In genomic region chr5:125395008-125395407, GRCm38 (mm10) we compare ENCODE assay signal across 8 mouse cellular contexts. TPM values are rescaled to one million over a fixed set of nuclear protein-coding genes. Genes with fewer than 3 reads are reported as not detected.
DNase-seq lines count a peak whose midpoint lies in the region; ATAC-seq and TF ChIP-seq lines count a peak whose summit lies in the region.

No protein-coding gene starts in this region.

- no peaks in the 10 kb centered on the region for H3K36me3 ChIP-seq in megakaryocyte, embryonic 14.5 days (replicated peaks; ENCODE audit: low read length)
- H3K36me3 ChIP-seq in forebrain, embryonic 13.5 days (ENCODE audit: poor library complexity, severe bottlenecking), result no peaks in the 10 kb centered on the region
- no peaks in the 10 kb centered on the region for H3K36me3 ChIP-seq in limb, embryonic 14.5 days (ENCODE audit: control insufficient read depth, insufficient read depth, low read length)
- no peaks in the 10 kb centered on the region for H3K36me3 ChIP-seq in stomach, embryonic 15.5 days

- 44% methylated on average over 3 of the region's 3 CpGs for WGBS in forebrain, embryonic 13.5 days
- WGBS in limb, embryonic 14.5 days, result 48% methylated on average over 3 of the region's 3 CpGs
- 35% methylated on average over 3 of the region's 3 CpGs for WGBS in stomach, embryonic 15.5 days

- DNase-seq in limb, embryonic 14.5 days (ENCODE audit: low spot score), result no peak
- DNase-seq in urinary bladder, postnatal 36 days (ENCODE audit: low spot score in 2 of 2), result no peak
- no peak for DNase-seq in frontal cortex, postnatal 36 days (ENCODE audit: low spot score in 2 of 2)
- no peak for DNase-seq in lung, postnatal 14 days

- H3K9me3 ChIP-seq in megakaryocyte, embryonic 14.5 days, result 0 out of 2 replicates have a peak, but pooled peaks cover 4% of the 10 kb centered on the region
- no peaks in the 10 kb centered on the region for H3K9me3 ChIP-seq in forebrain, embryonic 13.5 days (replicated peaks)
- H3K9me3 ChIP-seq in limb, embryonic 14.5 days (ENCODE audit: control insufficient read depth, low read length), result no peaks in the 10 kb centered on the region
- no peaks in the 10 kb centered on the region for H3K9me3 ChIP-seq in stomach, embryonic 15.5 days

- no peak for ATAC-seq in megakaryocyte, adult 5-6 weeks (ENCODE audit: poor library complexity, severe bottlenecking)
- ATAC-seq in forebrain, embryonic 13.5 days, result no peak
- ATAC-seq in limb, embryonic 14.5 days (ENCODE audit: low FRiP score, low read depth), result no peak
- ATAC-seq in stomach, embryonic 15.5 days (ENCODE audit: insufficient read depth, low FRiP score, low read depth), result no peak

- no peak for TF ChIP-seq POLR2A in limb, embryonic 14.5 days (IDR thresholded peaks at IDR 0.05; ENCODE audit: borderline replicate concordance, extremely low read depth, insufficient read depth, insufficient read length)

- H3K4me2 ChIP-seq in forebrain, embryonic 13.5 days, result peak overlapping the region; percentile 67
- peak overlapping the region; percentile 59; the same call in 1 of the 2 replicates for H3K4me2 ChIP-seq in limb, embryonic 14.5 days (replicated peaks; ENCODE audit: low read depth, low read length, severe bottlenecking)
- peak overlapping the region; percentile 59; the same call in 1 of the 2 replicates for H3K4me2 ChIP-seq in stomach, embryonic 15.5 days

- H3K4me1 ChIP-seq in megakaryocyte, embryonic 14.5 days, result peaks cover 44% of the 10 kb centered on the region
- peaks cover 33% of the 10 kb centered on the region for H3K4me1 ChIP-seq in forebrain, embryonic 13.5 days
- peaks cover 21% of the 10 kb centered on the region for H3K4me1 ChIP-seq in limb, embryonic 14.5 days (ENCODE audit: control insufficient read depth, insufficient read depth, low read length)
- peaks cover 19% of the 10 kb centered on the region for H3K4me1 ChIP-seq in stomach, embryonic 15.5 days

- peaks cover 9% of the 10 kb centered on the region for H3K27me3 ChIP-seq in megakaryocyte, embryonic 14.5 days (replicated peaks)
- H3K27me3 ChIP-seq in forebrain, embryonic 13.5 days, result no peaks in the 10 kb centered on the region
- H3K27me3 ChIP-seq in limb, embryonic 14.5 days (ENCODE audit: control insufficient read depth, insufficient read depth, low read length), result no peaks in the 10 kb centered on the region
- H3K27me3 ChIP-seq in stomach, embryonic 15.5 days (replicated peaks), result no peaks in the 10 kb centered on the region

- peak overlapping the region; percentile 100 for H3K27ac ChIP-seq in forebrain, embryonic 13.5 days
- peak overlapping the region; percentile 98 for H3K27ac ChIP-seq in limb, embryonic 14.5 days (replicated peaks; ENCODE audit: low read depth, low read length)
- H3K27ac ChIP-seq in stomach, embryonic 15.5 days, result peak overlapping the region; percentile 99

- no peak overlapping the region; the same call in 1 of the 2 replicates for H3K9ac ChIP-seq in forebrain, embryonic 13.5 days
- H3K9ac ChIP-seq in limb, embryonic 14.5 days (ENCODE audit: low read depth, low read length, severe bottlenecking), result no peak overlapping the region
- no peak overlapping the region for H3K9ac ChIP-seq in stomach, embryonic 15.5 days

- H3K4me3 ChIP-seq in megakaryocyte, embryonic 14.5 days (replicated peaks), result peak overlapping the region; percentile 92
- H3K4me3 ChIP-seq in forebrain, embryonic 13.5 days, result peak overlapping the region; percentile 34
- no peak overlapping the region for H3K4me3 ChIP-seq in limb, embryonic 14.5 days (replicated peaks; ENCODE audit: low read length)
- 0 out of 2 replicates have a peak overlapping the region, but pooled peaks have one; percentile 20 for H3K4me3 ChIP-seq in stomach, embryonic 15.5 days (replicated peaks)

RNA-seq across cellular contexts. Expression of gene Ubc, which starts 5.0 kb away (rescaled TPM):
- 71.3 and 127 TPM in 2 replicates for polyA plus RNA-seq in megakaryocyte, embryonic 14.5 days (2012; ENCODE audit: insufficient read depth, low replicate concordance)
- total RNA-seq in megakaryocyte, adult 5-6 weeks (2015), result 260 and 265 TPM in 2 replicates
- 355 and 414 TPM in 2 replicates for total RNA-seq in megakaryocyte, adult 5-6 weeks (2017)
- polyA plus RNA-seq in forebrain, embryonic 13.5 days (2015; fragmentation: Nextera tagmentation; extraction: Ambion mirVana), result 1,082 and 1,216 TPM in 2 replicates
- 643 and 660 TPM in 2 replicates for polyA plus RNA-seq in limb, embryonic 14.5 days (2012; rRNA removed)
- 949 and 1,033 TPM in 2 replicates for polyA plus RNA-seq in limb, embryonic 14.5 days (2014; fragmentation: Nextera tagmentation; extraction: Ambion mirVana)
- 893 and 1,069 TPM in 2 replicates for polyA plus RNA-seq in stomach, embryonic 15.5 days (2015; fragmentation: Nextera tagmentation; extraction: Ambion mirVana)

RNA-seq across cellular contexts. Expression of gene Gm10382, which starts 5.9 kb away (rescaled TPM):
- 0.53 and 1.9 TPM in 2 replicates for polyA plus RNA-seq in megakaryocyte, embryonic 14.5 days (2012; ENCODE audit: insufficient read depth, low replicate concordance)
- not detected in 2 replicates for total RNA-seq in megakaryocyte, adult 5-6 weeks (2015)
- 0.11 TPM in 1 of 2 replicates, not detected in the other for total RNA-seq in megakaryocyte, adult 5-6 weeks (2017)
- polyA plus RNA-seq in forebrain, embryonic 13.5 days (2015; fragmentation: Nextera tagmentation; extraction: Ambion mirVana), result 0.27 and 0.38 TPM in 2 replicates
- polyA plus RNA-seq in limb, embryonic 14.5 days (2012; rRNA removed), result 0.08 and 0.26 TPM in 2 replicates
- 0.17 and 0.45 TPM in 2 replicates for polyA plus RNA-seq in limb, embryonic 14.5 days (2014; fragmentation: Nextera tagmentation; extraction: Ambion mirVana)
- 0.21 and 0.67 TPM in 2 replicates for polyA plus RNA-seq in stomach, embryonic 15.5 days (2015; fragmentation: Nextera tagmentation; extraction: Ambion mirVana)

RNA-seq across cellular contexts. Expression of gene Dhx37, which starts 38.9 kb away (rescaled TPM):
- 14.4 and 23.5 TPM in 2 replicates for polyA plus RNA-seq in megakaryocyte, embryonic 14.5 days (2012; ENCODE audit: insufficient read depth, low replicate concordance)
- 6.6 and 13.9 TPM in 2 replicates for total RNA-seq in megakaryocyte, adult 5-6 weeks (2015)
- total RNA-seq in megakaryocyte, adult 5-6 weeks (2017), result 15.7 and 29.0 TPM in 2 replicates
- polyA plus RNA-seq in forebrain, embryonic 13.5 days (2015; fragmentation: Nextera tagmentation; extraction: Ambion mirVana), result 10.2 and 12.3 TPM in 2 replicates
- polyA plus RNA-seq in limb, embryonic 14.5 days (2012; rRNA removed), result 21.9 and 25.5 TPM in 2 replicates
- 5.4 and 8.9 TPM in 2 replicates for polyA plus RNA-seq in limb, embryonic 14.5 days (2014; fragmentation: Nextera tagmentation; extraction: Ambion mirVana)
- polyA plus RNA-seq in stomach, embryonic 15.5 days (2015; fragmentation: Nextera tagmentation; extraction: Ambion mirVana), result 10.8 and 11.5 TPM in 2 replicates

RNA-seq across cellular contexts. Expression of gene Bri3bp, which starts 46.4 kb away (rescaled TPM):
- 36.3 and 36.5 TPM in 2 replicates for polyA plus RNA-seq in megakaryocyte, embryonic 14.5 days (2012; ENCODE audit: insufficient read depth, low replicate concordance)
- 46.8 and 49.2 TPM in 2 replicates for total RNA-seq in megakaryocyte, adult 5-6 weeks (2015)
- 19.7 and 26.3 TPM in 2 replicates for total RNA-seq in megakaryocyte, adult 5-6 weeks (2017)
- 33.6 and 37.6 TPM in 2 replicates for polyA plus RNA-seq in forebrain, embryonic 13.5 days (2015; fragmentation: Nextera tagmentation; extraction: Ambion mirVana)
- 15.0 and 19.7 TPM in 2 replicates for polyA plus RNA-seq in limb, embryonic 14.5 days (2012; rRNA removed)
- polyA plus RNA-seq in limb, embryonic 14.5 days (2014; fragmentation: Nextera tagmentation; extraction: Ambion mirVana), result 30.0 and 34.5 TPM in 2 replicates
- 45.5 and 46.6 TPM in 2 replicates for polyA plus RNA-seq in stomach, embryonic 15.5 days (2015; fragmentation: Nextera tagmentation; extraction: Ambion mirVana)

RNA-seq across cellular contexts. Expression of gene Scarb1, which starts 54.1 kb away (rescaled TPM):
- polyA plus RNA-seq in megakaryocyte, embryonic 14.5 days (2012; ENCODE audit: insufficient read depth, low replicate concordance), result 138 and 186 TPM in 2 replicates
- total RNA-seq in megakaryocyte, adult 5-6 weeks (2015), result 88.7 and 92.9 TPM in 2 replicates
- 86.3 and 88.2 TPM in 2 replicates for total RNA-seq in megakaryocyte, adult 5-6 weeks (2017)
- polyA plus RNA-seq in forebrain, embryonic 13.5 days (2015; fragmentation: Nextera tagmentation; extraction: Ambion mirVana), result 26.4 and 29.8 TPM in 2 replicates
- 67.7 and 85.6 TPM in 2 replicates for polyA plus RNA-seq in limb, embryonic 14.5 days (2012; rRNA removed)
- 40.1 and 43.9 TPM in 2 replicates for polyA plus RNA-seq in limb, embryonic 14.5 days (2014; fragmentation: Nextera tagmentation; extraction: Ambion mirVana)
- 61.9 and 67.9 TPM in 2 replicates for polyA plus RNA-seq in stomach, embryonic 15.5 days (2015; fragmentation: Nextera tagmentation; extraction: Ambion mirVana)
